Mouse (Mus musculus): ENCODE results near the gene Ildr2.
A peak's percentile ranks its signal among the peaks of the same experiment; 100 is the strongest.

The Ildr2 gene

GRCm38 (mm10) chr1:166284390-166284789 lies 30.5 kb downstream of the Ildr2 start:
- DNase-seq (ENCODE audit: low spot score) = no peak

- no peak for DNase-seq (ENCODE audit: low spot score)
These were observed 32.3 kb downstream of the Ildr2 start for GRCm38 (mm10) chr1:166286231-166286630.

- DNase-seq (ENCODE audit: low spot score) = no peak
These were observed 36.6 kb downstream of the Ildr2 start for GRCm38 (mm10) chr1:166290562-166290961.

GRCm38 (mm10) chr1:166293086-166293485 lies 39.1 kb downstream of the Ildr2 start:
- no peak for DNase-seq (ENCODE audit: low spot score)

- no peak for DNase-seq (ENCODE audit: low spot score)
These were observed 41.6 kb downstream of the Ildr2 start for GRCm38 (mm10) chr1:166295548-166295947.

GRCm38 (mm10) chr1:166296371-166296770 lies 42.4 kb downstream of the Ildr2 start:
- no peak for DNase-seq (ENCODE audit: low spot score)

- DNase-seq (ENCODE audit: low spot score) = no peak
These were observed 43.0 kb downstream of the Ildr2 start for GRCm38 (mm10) chr1:166296971-166297370.

- DNase-seq (ENCODE audit: low spot score) = no peak
These were observed 43.7 kb downstream of the Ildr2 start for GRCm38 (mm10) chr1:166297499-166298111.

- DNase-seq (ENCODE audit: low spot score) = no peak
These were observed 44.9 kb downstream of the Ildr2 start for GRCm38 (mm10) chr1:166298884-166299283.

GRCm38 (mm10) chr1:166299821-166300220 lies 45.9 kb downstream of the Ildr2 start:
- no peak for DNase-seq (ENCODE audit: low spot score)

GRCm38 (mm10) chr1:166300526-166300925 lies 46.6 kb downstream of the Ildr2 start:
- DNase-seq (ENCODE audit: low spot score) = no peak

- DNase-seq (ENCODE audit: low spot score) = no peak
These were observed 50.7 kb downstream of the Ildr2 start for GRCm38 (mm10) chr1:166304352-166305240.

GRCm38 (mm10) chr1:166308471-166308850 lies 54.5 kb downstream of the Ildr2 start:
- DNase-seq (ENCODE audit: low spot score) = no peak

GRCm38 (mm10) chr1:166308851-166309715 lies 55.1 kb downstream of the Ildr2 start:
- DNase-seq (ENCODE audit: low spot score) = no peak

- no peak for DNase-seq (ENCODE audit: low spot score)
These were observed 57.2 kb downstream of the Ildr2 start for GRCm38 (mm10) chr1:166311151-166311550.

GRCm38 (mm10) chr1:166313637-166314036 lies 59.7 kb downstream of the Ildr2 start:
- DNase-seq (ENCODE audit: low spot score) = no peak

- no peak for DNase-seq (ENCODE audit: low spot score)
These were observed 61.8 kb downstream of the Ildr2 start for GRCm38 (mm10) chr1:166315706-166316105.

- peak; percentile 31 for DNase-seq (ENCODE audit: low spot score)
These were observed 65.3 kb downstream of the Ildr2 start for GRCm38 (mm10) chr1:166319132-166319698.

GRCm38 (mm10) chr1:166326421-166326820 lies 72.5 kb downstream of the Ildr2 start:
- DNase-seq (ENCODE audit: low spot score) = no peak

- DNase-seq (ENCODE audit: low spot score) = no peak
These were observed 76.8 kb downstream of the Ildr2 start for GRCm38 (mm10) chr1:166330752-166331151.

GRCm38 (mm10) chr1:166339110-166339509 lies 85.2 kb downstream of the Ildr2 start:
- no peak for DNase-seq (ENCODE audit: low spot score)

GRCm38 (mm10) chr1:166342060-166342459 lies 88.1 kb downstream of the Ildr2 start:
- DNase-seq (ENCODE audit: low spot score) = no peak
